Mouse (Mus musculus) lung, adult 2 months (tissue): ENCODE data around the gene Cstad. TPM values are rescaled to one million over a fixed set of nuclear protein-coding genes. Genes with fewer than 3 reads are reported as not detected.
A peak's percentile ranks its signal among the peaks of the same experiment; 100 is the strongest.

Source experiments
- DNase-seq: peaks from one replicate; pipeline ENCODE4 v3.0.0; 2022
- H3K4me1 ChIP-seq: fragments of 200-500 bp; 2 replicates; pipeline ENCODE4 v1.6.1; 2011; ENCODE audit warnings: low read length; ENCODE audit not compliant: control insufficient read depth, insufficient read depth
- H3K4me3 ChIP-seq: fragments of 200-500 bp; replicated peaks from 2 replicates; pipeline ENCODE3; 2011; ENCODE audit warnings: low read depth, mild to moderate bottlenecking, control low read depth, low read length; ENCODE audit errors: extremely low read depth
- CTCF ChIP-seq: fragments of 200-500 bp; IDR thresholded peaks from 2 replicates; pipeline ENCODE4 v1.5.1; 2011; ENCODE audit warnings: mild to moderate bottlenecking, low read length, control low read depth; ENCODE audit not compliant: insufficient read depth
- POLR2A ChIP-seq: fragments of 200-500 bp; IDR thresholded peaks from 2 replicates; pipeline ENCODE4 v1.6.1; 2011; ENCODE audit warnings: low read depth, mild to moderate bottlenecking, control low read depth, low read length, borderline replicate concordance; ENCODE audit errors: extremely low read depth
- WGBS: fragments of 180-500 bp; shearing (Covaris S2); methylation state at CpG from one replicate; pipeline ENCODE4 v1.1.7; 2018; 5-methylcytosine and 5-hydroxymethylcytosine counted together
- polyA plus RNA-seq: library from polyadenylated mRNA; depleted of rRNA; stranded (reverse); fragments of >200 nt; gene quantifications from 2 replicates; pipeline ENCODE4 v1.2.3, GENCODE M21; 2012; rRNA removed

Cstad gene
- polyA plus RNA-seq: 0.69 and 1.6 TPM in 2 replicates

GRCm38 (mm10) chr2:30594641-30595379, at the start of gene Cstad:
Gene Cstad (plus strand): TSS chr2:30595040.
- peak; percentile 62 for DNase-seq
- TF ChIP-seq CTCF (no peak), POLR2A (peak; percentile 81; the same call in 1 of the 2 replicates)
- Histone ChIP-seq H3K4me1 (peaks cover 21% of the 10 kb centered on the region), H3K4me3 (peak within 1 kb of the TSS; percentile 73)
- WGBS: 2% methylated on average over 37 of the region's 39 CpGs

DNA sequence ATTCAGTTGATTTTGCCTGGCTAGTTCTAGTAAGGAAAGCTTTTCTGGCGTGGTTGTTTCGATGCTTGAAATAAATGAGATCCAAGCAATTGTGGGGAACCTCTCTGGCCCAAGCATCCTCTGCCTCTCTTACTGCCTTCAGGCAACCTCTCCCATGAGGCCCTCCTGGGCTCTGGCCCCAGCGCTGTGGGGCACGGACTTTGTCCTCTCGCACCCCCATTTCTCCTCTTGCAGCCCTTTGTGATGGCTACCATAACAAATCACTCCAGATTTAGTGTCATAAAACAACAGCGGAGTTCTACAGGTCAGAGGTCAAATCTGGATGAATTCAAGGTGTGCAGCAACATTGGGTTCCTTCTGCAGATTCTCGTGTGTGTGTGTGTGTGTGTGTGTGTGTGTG, 49.1 kb upstream of the Cstad start:
- Histone ChIP-seq H3K4me1 (peaks cover 16% of the 10 kb centered on the region), H3K4me3 (no peak overlapping the region)
- TF ChIP-seq POLR2A (no peak), CTCF (no peak)
- DNase-seq: no peak
- 65% methylated on average over 7 of the region's 7 CpGs for WGBS

DNA sequence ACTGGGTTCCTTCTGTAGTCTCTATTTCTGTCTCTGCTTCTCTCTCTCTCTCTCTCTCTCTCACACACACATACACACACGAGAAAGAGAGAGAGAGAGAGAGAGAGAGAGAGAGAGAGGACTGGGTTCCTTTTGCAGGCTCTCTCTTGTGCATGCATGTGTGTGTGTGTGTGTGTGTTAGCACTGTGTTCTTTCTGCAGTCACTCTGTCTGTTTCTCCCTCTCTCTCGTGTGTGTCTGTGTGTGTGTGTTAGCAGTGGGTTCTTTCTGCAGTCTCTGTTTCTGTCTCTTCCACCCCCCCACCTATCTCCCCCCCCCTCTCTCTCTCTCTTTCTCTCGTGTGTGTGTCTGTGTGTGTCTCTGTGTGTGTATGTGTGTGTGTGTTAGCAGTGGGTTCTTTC, 48.6 kb upstream of the Cstad start:
- H3K4me3 ChIP-seq: no peak overlapping the region
- H3K4me1 ChIP-seq: peaks cover 16% of the 10 kb centered on the region
- TF ChIP-seq POLR2A (no peak), CTCF (no peak)
- no peak for DNase-seq
- WGBS: 17% methylated on average over 3 of the region's 3 CpGs

DNA sequence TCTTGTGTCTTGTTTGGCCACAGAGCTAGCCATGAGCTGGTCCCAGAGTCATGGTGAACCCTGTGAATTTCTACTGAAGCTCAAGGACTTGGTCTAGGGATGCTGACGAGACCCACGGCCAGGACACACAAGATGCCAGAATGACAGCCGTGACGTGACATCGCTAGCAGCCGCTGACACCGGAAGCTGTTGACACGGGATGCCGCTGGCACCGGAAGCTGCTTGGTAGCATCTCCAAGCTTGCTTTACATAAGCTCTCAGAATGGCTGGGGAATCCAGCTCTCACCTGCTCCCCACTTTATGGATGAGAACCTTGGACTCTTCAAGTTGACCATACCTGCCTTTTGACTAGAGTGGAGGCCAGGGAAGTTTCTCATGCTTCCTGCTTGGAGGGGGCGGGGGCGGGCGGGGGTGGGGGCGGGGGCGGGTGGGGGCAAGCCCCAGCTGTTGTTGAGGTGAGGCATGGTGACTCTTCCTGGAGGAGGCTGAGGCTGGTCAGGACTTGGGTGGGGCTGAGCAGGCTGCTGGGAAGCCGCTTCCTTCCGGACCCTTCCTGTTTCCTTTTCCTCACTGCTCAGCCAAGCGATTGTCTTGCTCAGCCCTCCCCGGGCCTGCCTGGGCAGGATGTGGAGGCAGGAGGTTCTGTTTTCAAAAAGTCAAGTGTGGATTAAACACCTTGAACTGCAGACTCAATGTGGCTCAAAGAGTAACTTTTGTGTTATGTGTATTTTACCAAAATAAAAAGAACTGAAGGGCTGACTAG, 47.2 kb upstream of the Cstad start:
- DNase-seq: peak; percentile 32
- TF ChIP-seq CTCF: no peak
- TF ChIP-seq POLR2A: peak; percentile 14; the same call in 1 of the 2 replicates
- Histone ChIP-seq H3K4me1 (peaks cover 16% of the 10 kb centered on the region), H3K4me3 (peak overlapping the region; percentile 3)
- 39% methylated on average over 19 of the region's 19 CpGs for WGBS

GRCm38 (mm10) chr2:30551579-30551978, 43.3 kb upstream of the Cstad start:
- 54% methylated on average over 5 of the region's 5 CpGs for WGBS
- Histone ChIP-seq H3K4me1 (peaks cover 10% of the 10 kb centered on the region), H3K4me3 (no peak overlapping the region)
- no peak for DNase-seq
- TF ChIP-seq POLR2A: no peak
- no peak for TF ChIP-seq CTCF

GRCm38 (mm10) chr2:30553851-30554540, 40.8 kb upstream of the Cstad start:
- peak; percentile 54 for DNase-seq
- Histone ChIP-seq H3K4me1 (no peaks in the 10 kb centered on the region; the same call in 1 of the 2 replicates), H3K4me3 (no peak overlapping the region)
- 60% methylated on average over 7 of the region's 7 CpGs for WGBS
- TF ChIP-seq CTCF: no peak
- no peak for TF ChIP-seq POLR2A

DNA sequence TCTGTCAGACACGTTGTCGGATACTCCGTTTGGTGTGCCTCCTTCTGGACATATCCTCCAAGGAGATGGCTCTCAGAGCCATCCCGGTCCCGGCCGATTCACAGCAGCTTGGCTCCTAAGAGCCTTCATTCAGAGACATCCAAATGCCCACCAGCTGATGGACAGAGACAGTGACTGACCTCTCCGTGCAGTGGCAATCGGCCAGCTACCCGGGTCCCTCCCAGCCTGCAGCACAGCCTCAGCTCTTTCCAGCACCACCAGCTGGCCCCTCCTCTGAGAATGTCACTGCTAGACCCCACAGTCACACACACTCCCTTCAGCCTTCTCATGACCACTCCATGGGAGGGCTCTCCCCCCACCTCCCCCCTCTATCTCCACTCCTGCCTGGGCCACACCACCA, 39.6 kb upstream of the Cstad start:
- 58% methylated on average over 9 of the region's 9 CpGs for WGBS
- H3K4me1 ChIP-seq: no peaks in the 10 kb centered on the region; the same call in 1 of the 2 replicates
- TF ChIP-seq CTCF: no peak
- TF ChIP-seq POLR2A: no peak
- DNase-seq: no peak
- H3K4me3 ChIP-seq: no peak overlapping the region

GRCm38 (mm10) chr2:30556495-30556894, 38.3 kb upstream of the Cstad start:
- Histone ChIP-seq H3K4me1 (no peaks in the 10 kb centered on the region), H3K4me3 (no peak overlapping the region)
- TF ChIP-seq CTCF: no peak
- no peak for TF ChIP-seq POLR2A
- WGBS: 71% methylated on average over 5 of the region's 5 CpGs
- DNase-seq: no peak

DNA sequence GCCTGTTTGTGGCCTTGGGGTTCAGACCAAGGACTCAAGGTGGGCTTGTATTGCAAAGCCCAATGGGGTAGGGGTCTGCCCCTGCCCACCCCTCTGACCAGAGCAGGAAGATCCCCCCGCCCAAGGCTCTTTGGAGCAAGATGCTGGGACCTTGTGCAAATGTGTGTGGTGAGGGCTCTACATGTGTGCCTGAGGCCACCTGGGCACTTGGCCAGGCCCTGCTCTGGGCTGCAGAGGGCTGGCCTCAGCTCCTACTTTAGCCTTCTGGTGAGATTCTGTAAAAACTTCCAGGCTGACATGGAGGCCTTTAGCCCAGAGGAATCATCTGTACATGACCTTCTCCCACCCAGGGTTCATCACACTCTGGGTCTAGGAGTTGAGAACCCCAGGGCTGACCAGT, 35.3 kb upstream of the Cstad start:
- DNase-seq: no peak
- no peaks in the 10 kb centered on the region for H3K4me1 ChIP-seq
- no peak overlapping the region for H3K4me3 ChIP-seq
- no peak for TF ChIP-seq CTCF
- TF ChIP-seq POLR2A: no peak
- WGBS: 100% methylated on average over 1 of the region's 1 CpGs
